10 mouse cellular contexts compared by ENCODE assay signal in the genomic region with DNA sequence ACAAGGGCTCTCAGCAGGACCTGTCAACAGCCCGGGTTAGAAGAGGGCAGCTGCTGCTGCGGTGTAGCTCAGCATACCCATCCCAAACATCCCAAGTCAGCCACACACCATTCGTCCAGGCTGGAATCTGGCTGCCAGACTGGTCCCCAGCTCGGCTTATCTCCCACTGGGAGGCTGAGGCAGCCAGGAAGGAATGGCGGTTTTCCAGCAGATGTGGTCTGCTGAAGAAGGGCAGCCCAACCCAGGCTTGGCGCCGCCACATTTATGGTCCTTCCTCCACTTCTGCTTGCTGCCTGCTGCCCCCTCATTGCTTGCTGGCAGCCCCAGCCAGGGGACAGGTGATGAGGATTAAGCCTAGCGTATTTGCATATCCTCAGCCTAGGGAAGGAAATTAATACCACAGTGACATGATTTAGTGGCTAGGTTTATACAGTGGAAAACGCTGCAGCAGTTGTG.
DNase-seq lines count a peak whose midpoint lies in the region; ATAC-seq lines count a peak whose summit lies in the region.
"Had no signal": no experiment of that assay in that cellular context is flagged by ENCODE, and none has a peak within 500 bp of the region (broad histone marks: within the 10 kb centered on the region; RNA-seq: fewer than 3 reads in every experiment).

No protein-coding gene starts in this region.

- peaks cover 22% of the 10 kb centered on the region for H3K4me1 ChIP-seq in midbrain, embryonic 10.5 days
- peaks cover 18% of the 10 kb centered on the region for H3K4me1 ChIP-seq in midbrain, embryonic 16.5 days (ENCODE audit: control insufficient read depth, insufficient read depth, low read length)
- peaks cover 11% of the 10 kb centered on the region for H3K4me1 ChIP-seq in hindbrain, embryonic 16.5 days (ENCODE audit: control insufficient read depth, insufficient read depth, low read depth, low read length)
- peaks cover 39% of the 10 kb centered on the region for H3K4me1 ChIP-seq in neural tube, embryonic 15.5 days
- H3K4me1 ChIP-seq: liver, embryonic 12.5 days had no signal

- H3K4me2 ChIP-seq in midbrain, embryonic 16.5 days (ENCODE audit: low read length): no peak overlapping the region
- no peak overlapping the region for H3K4me2 ChIP-seq in hindbrain, embryonic 16.5 days (ENCODE audit: low read length)
- H3K4me2 ChIP-seq in neural tube, embryonic 15.5 days: no peak overlapping the region
- H3K4me2 ChIP-seq: liver, embryonic 12.5 days had no signal

- no peaks in the 10 kb centered on the region for H3K27me3 ChIP-seq in midbrain, embryonic 10.5 days (ENCODE audit: low read depth, poor library complexity, severe bottlenecking)
- no peaks in the 10 kb centered on the region for H3K27me3 ChIP-seq in midbrain, embryonic 16.5 days (ENCODE audit: control insufficient read depth, insufficient read depth, low read depth, low read length)
- H3K27me3 ChIP-seq in hindbrain, embryonic 16.5 days (replicated peaks; ENCODE audit: control insufficient read depth, insufficient read depth, low read length): no peaks in the 10 kb centered on the region
- H3K27me3 ChIP-seq in neural tube, embryonic 15.5 days (replicated peaks): 0 out of 2 replicates have a peak, but pooled peaks cover 4% of the 10 kb centered on the region
- H3K27me3 ChIP-seq: liver, embryonic 12.5 days had no signal

- H3K9ac ChIP-seq in midbrain, embryonic 16.5 days (ENCODE audit: low read depth, low read length): no peak overlapping the region
- H3K9ac ChIP-seq in hindbrain, embryonic 16.5 days (ENCODE audit: low read depth, low read length): no peak overlapping the region
- H3K9ac ChIP-seq in neural tube, embryonic 15.5 days (replicated peaks): no peak overlapping the region
- H3K9ac ChIP-seq: liver, embryonic 12.5 days had no signal

- 0 out of 2 replicates have a peak overlapping the region, but pooled peaks have one; percentile 15 for H3K27ac ChIP-seq in midbrain, embryonic 10.5 days (replicated peaks)
- H3K27ac ChIP-seq in midbrain, embryonic 16.5 days (ENCODE audit: low read length): no peak overlapping the region
- H3K27ac ChIP-seq in hindbrain, embryonic 16.5 days (ENCODE audit: low read depth, low read length): no peak overlapping the region
- H3K27ac ChIP-seq in neural tube, embryonic 15.5 days (replicated peaks): peak overlapping the region; percentile 5; the same call in 1 of the 2 replicates
- H3K27ac ChIP-seq: liver, embryonic 12.5 days had no signal

- no peaks in the 10 kb centered on the region for H3K9me3 ChIP-seq in midbrain, embryonic 10.5 days (replicated peaks)
- no peaks in the 10 kb centered on the region for H3K9me3 ChIP-seq in midbrain, embryonic 16.5 days (replicated peaks; ENCODE audit: control insufficient read depth, low read length, poor library complexity, severe bottlenecking)
- no peaks in the 10 kb centered on the region for H3K9me3 ChIP-seq in hindbrain, embryonic 16.5 days (ENCODE audit: control insufficient read depth, low read length)
- H3K9me3 ChIP-seq in neural tube, embryonic 15.5 days (replicated peaks): no peaks in the 10 kb centered on the region
- H3K9me3 ChIP-seq: liver, embryonic 12.5 days had no signal

- no peak for DNase-seq in midbrain, embryonic 10.5 days (ENCODE audit: low spot score)
- DNase-seq in gastrocnemius, postnatal 10 days: peak; percentile 27
- no peak for DNase-seq in right cerebral cortex, adult 2 months (ENCODE audit: low spot score in 2 of 2)
- no peak for DNase-seq in ovary, postnatal 10 days (ENCODE audit: low spot score)
- DNase-seq: kidney, postnatal 14 days had no signal

- no peak overlapping the region for H3K4me3 ChIP-seq in midbrain, embryonic 10.5 days
- no peak overlapping the region for H3K4me3 ChIP-seq in midbrain, embryonic 16.5 days (ENCODE audit: low read depth, low read length)
- no peak overlapping the region for H3K4me3 ChIP-seq in hindbrain, embryonic 16.5 days (ENCODE audit: low read length)
- no peak overlapping the region for H3K4me3 ChIP-seq in neural tube, embryonic 15.5 days (replicated peaks)
- H3K4me3 ChIP-seq: liver, embryonic 12.5 days had no signal

- 27% methylated on average over 9 of the region's 9 CpGs for WGBS in midbrain, embryonic 10.5 days
- WGBS in midbrain, embryonic 16.5 days: 18% methylated on average over 9 of the region's 9 CpGs
- WGBS in hindbrain, embryonic 16.5 days: 28% methylated on average over 9 of the region's 9 CpGs
- WGBS in neural tube, embryonic 15.5 days: 22% methylated on average over 9 of the region's 9 CpGs

- no peaks in the 10 kb centered on the region for H3K36me3 ChIP-seq in midbrain, embryonic 10.5 days
- no peaks in the 10 kb centered on the region for H3K36me3 ChIP-seq in midbrain, embryonic 16.5 days (ENCODE audit: control insufficient read depth, insufficient read depth, low read length)
- no peaks in the 10 kb centered on the region for H3K36me3 ChIP-seq in hindbrain, embryonic 16.5 days (ENCODE audit: control insufficient read depth, insufficient read depth, low read length)
- no peaks in the 10 kb centered on the region for H3K36me3 ChIP-seq in neural tube, embryonic 15.5 days
- H3K36me3 ChIP-seq: liver, embryonic 12.5 days had no signal

- no peak for ATAC-seq in midbrain, embryonic 16.5 days
- 0 out of 2 replicates have a peak, but pooled peaks have one; percentile 10 for ATAC-seq in hindbrain, embryonic 16.5 days
- no peak for ATAC-seq in neural tube, embryonic 15.5 days (ENCODE audit: low FRiP score)
- no peak for ATAC-seq in megakaryocyte, adult 5-6 weeks (ENCODE audit: poor library complexity, severe bottlenecking)
- ATAC-seq: liver, embryonic 12.5 days had no signal

Comparison
In these comparisons a context has a peak if more than half of its experiments do, and no peak if none do; other contexts are left out.
1. H3K27ac ChIP-seq: peak in midbrain, embryonic 10.5 days (single experiment) and neural tube, embryonic 15.5 days (single experiment); none in midbrain, embryonic 16.5 days (single experiment) and hindbrain, embryonic 16.5 days (single experiment).